8 mouse cellular contexts compared by ENCODE assay signal in genomic region chr11:94148931-94149491, GRCm38 (mm10).
DNase-seq lines count a peak whose midpoint lies in the region; ATAC-seq lines count a peak whose summit lies in the region.

No protein-coding gene starts in this region.

- peak overlapping the region; percentile 61 for H3K9ac ChIP-seq in hindbrain, embryonic 15.5 days
- H3K9ac ChIP-seq in liver, embryonic 12.5 days: no peak overlapping the region
- peak overlapping the region; percentile 62 for H3K9ac ChIP-seq in neural tube, embryonic 12.5 days

- H3K9me3 ChIP-seq in hindbrain, embryonic 15.5 days: no peaks in the 10 kb centered on the region
- H3K9me3 ChIP-seq in liver, embryonic 12.5 days (replicated peaks): no peaks in the 10 kb centered on the region
- H3K9me3 ChIP-seq in neural tube, embryonic 12.5 days: no peaks in the 10 kb centered on the region

- H3K4me2 ChIP-seq in hindbrain, embryonic 15.5 days: peak overlapping the region; percentile 73
- H3K4me2 ChIP-seq in liver, embryonic 12.5 days: peak overlapping the region; percentile 68
- peak overlapping the region; percentile 76 for H3K4me2 ChIP-seq in neural tube, embryonic 12.5 days (replicated peaks)

- H3K27ac ChIP-seq in hindbrain, embryonic 15.5 days (replicated peaks): peak overlapping the region; percentile 90
- H3K27ac ChIP-seq in liver, embryonic 12.5 days: no peak overlapping the region
- H3K27ac ChIP-seq in neural tube, embryonic 12.5 days: peak overlapping the region; percentile 53; the same call in 1 of the 2 replicates

- ATAC-seq in hindbrain, embryonic 15.5 days (ENCODE audit: low FRiP score, low read depth): peak; percentile 57; the same call in 1 of the 2 replicates
- ATAC-seq in liver, embryonic 12.5 days: no peak
- ATAC-seq in neural tube, embryonic 12.5 days (ENCODE audit: low FRiP score, low read depth): peak; percentile 61
- ATAC-seq in activated CD4-positive, CD25-positive, alpha-beta regulatory T cell, adult 4 months: no peak

- peak; percentile 33 to 51 for DNase-seq in lung, adult 18-20 months
- no peak for DNase-seq in lung, postnatal 25 days (ENCODE audit: low spot score)
- DNase-seq in cerebellum, postnatal 10 days: peak; percentile 91 to 93
- DNase-seq in frontal cortex, postnatal 36 days (ENCODE audit: low spot score in 2 of 2): peak; percentile 83 to 86

- peaks cover 50% of the 10 kb centered on the region for H3K4me1 ChIP-seq in hindbrain, embryonic 15.5 days (replicated peaks)
- 0 out of 2 replicates have a peak, but pooled peaks cover 11% of the 10 kb centered on the region for H3K4me1 ChIP-seq in liver, embryonic 12.5 days
- peaks cover 22% of the 10 kb centered on the region; the same call in 1 of the 2 replicates for H3K4me1 ChIP-seq in neural tube, embryonic 12.5 days

- H3K27me3 ChIP-seq in hindbrain, embryonic 15.5 days: no peaks in the 10 kb centered on the region
- peaks cover 73% of the 10 kb centered on the region for H3K27me3 ChIP-seq in liver, embryonic 12.5 days (replicated peaks)
- 0 out of 2 replicates have a peak, but pooled peaks cover 8% of the 10 kb centered on the region for H3K27me3 ChIP-seq in neural tube, embryonic 12.5 days (replicated peaks)

- H3K4me3 ChIP-seq in hindbrain, embryonic 15.5 days: peak overlapping the region; percentile 39
- H3K4me3 ChIP-seq in liver, embryonic 12.5 days: peak overlapping the region; percentile 41
- H3K4me3 ChIP-seq in neural tube, embryonic 12.5 days: peak overlapping the region; percentile 38

- H3K36me3 ChIP-seq in hindbrain, embryonic 15.5 days: no peaks in the 10 kb centered on the region
- no peaks in the 10 kb centered on the region for H3K36me3 ChIP-seq in liver, embryonic 12.5 days
- H3K36me3 ChIP-seq in neural tube, embryonic 12.5 days: no peaks in the 10 kb centered on the region

- under 1% methylated on average over 46 of the region's 46 CpGs for WGBS in hindbrain, embryonic 15.5 days
- under 1% methylated on average over 46 of the region's 46 CpGs for WGBS in liver, embryonic 12.5 days (ENCODE audit: insufficient replicate concordance)
- WGBS in neural tube, embryonic 12.5 days: under 1% methylated on average over 46 of the region's 46 CpGs

Comparison
In these comparisons a context has a peak if more than half of its experiments do, and no peak if none do; other contexts are left out.
1. ATAC-seq: peak in hindbrain, embryonic 15.5 days (single experiment) and neural tube, embryonic 12.5 days (single experiment); none in liver, embryonic 12.5 days (single experiment) and activated CD4-positive, CD25-positive, alpha-beta regulatory T cell, adult 4 months (single experiment).
2. Peak in every context shown above with its lines, with median percentiles within 50 percentile points of each other: H3K4me2 ChIP-seq and H3K4me3 ChIP-seq.